Mouse (Mus musculus): ENCODE results near the gene Fgfr2. TPM values are rescaled to one million over a fixed set of nuclear protein-coding genes. Genes with fewer than 3 reads are reported as not detected.

Gene Fgfr2
- polyA plus RNA-seq, 1 experiment, result 3.0 TPM

DNA sequence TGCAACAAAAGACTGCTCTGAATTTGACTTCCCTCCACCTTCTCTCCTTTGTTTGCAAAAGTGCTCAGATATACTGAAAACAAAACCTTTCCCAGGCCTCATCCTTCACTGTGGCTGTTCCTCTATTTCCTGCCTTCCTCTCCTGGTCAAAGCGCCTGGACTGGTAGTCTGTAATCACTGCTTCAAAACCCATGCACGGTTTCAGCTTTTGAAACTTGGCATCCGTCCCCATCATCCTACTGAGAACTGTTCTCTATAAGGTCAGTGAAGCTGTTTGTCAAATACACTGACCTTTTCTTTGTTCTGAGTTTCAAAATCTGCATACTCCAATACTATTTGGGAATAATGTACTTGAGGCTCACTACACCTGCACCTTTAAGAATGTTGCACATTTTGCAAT, 195.9 kb downstream of the Fgfr2 start:
- Histone ChIP-seq H3K36me3 (ENCODE audit: control insufficient read depth, insufficient read depth, low read length) (no peaks in the 10 kb centered on the region), H3K4me1 (ENCODE audit: control insufficient read depth, insufficient read depth, low read length) (no peaks in the 10 kb centered on the region), H3K27me3 (ENCODE audit: control insufficient read depth, insufficient read depth, low read length) (no peaks in the 10 kb centered on the region), H3K27ac (ENCODE audit: control insufficient read depth, insufficient read depth, low read depth, low read length) (no peak overlapping the region), H3K4me3 (ENCODE audit: control insufficient read depth, low read depth, low read length) (no peak overlapping the region)
- TF ChIP-seq CTCF (IDR thresholded peaks at IDR 0.05; ENCODE audit: control insufficient read depth, insufficient read depth, insufficient replicate concordance, low read depth, low read length), result no peak
- no peak for TF ChIP-seq POLR2A (IDR thresholded peaks at IDR 0.05; ENCODE audit: control insufficient read depth, low read depth, low read length)

DNA sequence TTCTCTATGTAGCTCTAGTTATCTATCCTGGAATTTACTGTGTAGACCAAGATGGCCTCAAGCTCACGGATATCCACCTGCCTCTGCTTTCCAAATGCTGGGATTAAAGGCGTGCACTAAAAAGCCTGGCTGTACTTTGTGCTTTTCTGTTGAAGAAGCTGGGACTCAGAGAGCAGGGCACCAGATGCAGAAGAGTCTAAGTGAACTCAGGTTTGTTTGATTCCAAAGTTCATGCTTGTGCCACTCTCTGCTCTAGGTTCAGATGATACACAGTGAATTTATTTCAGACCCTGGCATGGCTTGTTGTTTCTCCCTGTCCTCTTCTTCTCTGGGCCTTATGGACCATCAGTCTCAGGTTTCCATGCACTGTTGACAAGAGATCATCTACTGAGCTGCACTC, 197.9 kb downstream of the Fgfr2 start:
- Histone ChIP-seq H3K36me3 (ENCODE audit: control insufficient read depth, insufficient read depth, low read length) (no peaks in the 10 kb centered on the region), H3K27ac (ENCODE audit: control insufficient read depth, insufficient read depth, low read depth, low read length) (no peak overlapping the region), H3K27me3 (ENCODE audit: control insufficient read depth, insufficient read depth, low read length) (no peaks in the 10 kb centered on the region), H3K4me3 (ENCODE audit: control insufficient read depth, low read depth, low read length) (no peak overlapping the region), H3K4me1 (ENCODE audit: control insufficient read depth, insufficient read depth, low read length) (no peaks in the 10 kb centered on the region)
- TF ChIP-seq POLR2A (IDR thresholded peaks at IDR 0.05; ENCODE audit: control insufficient read depth, low read depth, low read length) (no peak), CTCF (IDR thresholded peaks at IDR 0.05; ENCODE audit: control insufficient read depth, insufficient read depth, insufficient replicate concordance, low read depth, low read length) (no peak)

DNA sequence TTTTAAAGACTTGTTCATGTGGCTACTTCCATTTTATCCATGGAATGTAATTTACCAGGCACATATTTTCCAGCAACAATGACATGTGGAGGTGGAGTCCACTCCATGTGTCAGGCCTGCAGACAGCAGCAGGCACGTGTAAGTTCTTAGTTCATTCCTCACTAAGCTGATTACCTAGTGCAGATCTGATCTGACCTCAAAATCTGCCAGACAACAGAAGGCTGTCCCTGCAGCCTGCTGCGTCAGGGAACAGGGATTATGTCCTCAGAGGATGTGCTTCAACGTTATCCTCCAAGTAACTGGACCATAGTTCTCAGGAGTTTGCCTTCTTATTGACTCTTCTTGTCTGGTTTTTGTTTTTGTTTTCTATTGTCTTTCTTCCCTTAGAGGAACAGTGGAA, 201.2 kb downstream of the Fgfr2 start:
- Histone ChIP-seq H3K4me1 (ENCODE audit: control insufficient read depth, insufficient read depth, low read length) (no peaks in the 10 kb centered on the region), H3K27me3 (ENCODE audit: control insufficient read depth, insufficient read depth, low read length) (no peaks in the 10 kb centered on the region), H3K4me3 (ENCODE audit: control insufficient read depth, low read depth, low read length) (no peak overlapping the region), H3K36me3 (ENCODE audit: control insufficient read depth, insufficient read depth, low read length) (no peaks in the 10 kb centered on the region), H3K27ac (ENCODE audit: control insufficient read depth, insufficient read depth, low read depth, low read length) (no peak overlapping the region)
- TF ChIP-seq CTCF (IDR thresholded peaks at IDR 0.05; ENCODE audit: control insufficient read depth, insufficient read depth, insufficient replicate concordance, low read depth, low read length) (no peak), POLR2A (IDR thresholded peaks at IDR 0.05; ENCODE audit: control insufficient read depth, low read depth, low read length) (no peak)

DNA sequence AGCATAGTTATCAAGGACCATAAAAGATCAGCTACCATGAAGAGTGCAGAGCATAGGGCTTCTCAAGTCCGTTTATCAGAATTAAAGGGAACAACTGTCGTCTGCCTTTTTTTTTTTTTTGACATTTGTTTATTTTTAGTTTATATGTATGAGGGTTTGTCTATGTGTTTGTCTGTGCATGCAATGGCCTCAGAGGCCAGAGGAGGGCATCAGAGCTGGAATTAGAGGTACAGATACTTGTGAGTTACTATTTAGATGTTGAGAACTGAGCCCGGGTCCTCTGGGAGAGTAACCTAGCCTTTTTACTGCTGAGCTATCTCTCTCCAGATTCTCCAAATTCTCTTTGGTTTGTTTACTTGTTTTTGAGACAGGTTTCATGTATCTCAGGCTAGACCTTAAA, 219.4 kb downstream of the Fgfr2 start:
- TF ChIP-seq POLR2A (IDR thresholded peaks at IDR 0.05; ENCODE audit: control insufficient read depth, low read depth, low read length), result no peak
- no peak for TF ChIP-seq CTCF (IDR thresholded peaks at IDR 0.05; ENCODE audit: control insufficient read depth, insufficient read depth, insufficient replicate concordance, low read depth, low read length)
- Histone ChIP-seq H3K4me3 (ENCODE audit: control insufficient read depth, low read depth, low read length) (no peak overlapping the region), H3K27ac (ENCODE audit: control insufficient read depth, insufficient read depth, low read depth, low read length) (no peak overlapping the region), H3K27me3 (ENCODE audit: control insufficient read depth, insufficient read depth, low read length) (no peaks in the 10 kb centered on the region), H3K4me1 (ENCODE audit: control insufficient read depth, insufficient read depth, low read length) (no peaks in the 10 kb centered on the region; the same call in 1 of the 2 replicates), H3K36me3 (ENCODE audit: control insufficient read depth, insufficient read depth, low read length) (no peaks in the 10 kb centered on the region)

DNA sequence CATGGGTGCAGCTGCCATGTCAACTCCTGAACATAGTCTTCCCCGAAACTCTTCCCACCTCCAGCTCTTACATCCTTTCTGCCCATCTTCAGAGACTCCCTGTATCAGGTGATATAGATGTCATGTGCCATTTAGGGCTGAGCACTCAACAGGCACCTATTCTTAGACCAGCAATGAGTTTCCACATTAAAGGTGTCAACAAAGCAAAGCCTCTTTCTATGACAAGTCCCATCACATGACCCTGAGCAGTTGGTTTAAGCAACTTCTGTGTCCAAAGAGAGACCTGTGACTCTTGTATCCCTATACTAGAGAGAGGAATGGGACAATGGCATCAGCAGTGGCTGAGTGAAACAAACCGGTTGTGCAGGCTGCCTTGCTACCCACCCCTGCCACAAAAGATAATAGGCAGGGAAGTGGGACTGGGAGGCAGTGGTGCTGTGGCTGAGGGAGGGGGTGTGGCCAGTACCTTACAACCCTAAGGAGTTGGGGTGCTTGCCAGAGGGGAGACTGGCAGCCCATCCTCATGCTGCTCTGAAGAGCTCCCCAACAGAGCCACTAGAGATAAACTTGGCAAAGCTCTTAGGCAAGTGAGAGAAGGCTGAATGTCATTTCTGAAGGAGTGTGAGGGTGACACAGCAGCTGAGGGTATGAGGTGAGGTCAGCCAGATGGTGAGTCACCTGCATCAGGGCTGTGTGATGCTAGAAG, 222.2 kb downstream of the Fgfr2 start:
- Histone ChIP-seq H3K36me3 (ENCODE audit: control insufficient read depth, insufficient read depth, low read length) (no peaks in the 10 kb centered on the region), H3K4me3 (ENCODE audit: control insufficient read depth, low read depth, low read length) (no peak overlapping the region), H3K27ac (ENCODE audit: control insufficient read depth, insufficient read depth, low read depth, low read length) (no peak overlapping the region), H3K4me1 (ENCODE audit: control insufficient read depth, insufficient read depth, low read length) (peaks cover 5% of the 10 kb centered on the region), H3K27me3 (ENCODE audit: control insufficient read depth, insufficient read depth, low read length) (no peaks in the 10 kb centered on the region)
- TF ChIP-seq CTCF (IDR thresholded peaks at IDR 0.05; ENCODE audit: control insufficient read depth, insufficient read depth, insufficient replicate concordance, low read depth, low read length), result no peak
- no peak for TF ChIP-seq POLR2A (IDR thresholded peaks at IDR 0.05; ENCODE audit: control insufficient read depth, low read depth, low read length)

DNA sequence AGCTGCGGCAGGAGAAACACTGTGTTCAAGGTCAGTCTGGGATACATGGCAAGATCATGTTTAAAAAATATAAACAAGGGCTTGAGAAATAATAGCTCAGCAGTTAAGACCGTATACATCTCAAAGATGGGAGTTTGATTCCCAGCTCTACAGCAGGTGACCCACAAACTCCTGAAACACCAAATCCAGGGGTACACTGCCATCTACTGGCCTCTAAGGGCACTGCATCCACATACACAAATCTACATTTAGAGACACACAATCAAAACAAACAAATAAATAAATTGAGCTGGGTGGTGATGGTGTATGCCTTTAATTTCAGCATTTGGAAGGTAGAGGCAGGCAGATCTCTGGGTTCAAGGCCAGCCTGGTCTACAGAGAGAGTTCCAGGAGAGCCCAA, 224.9 kb downstream of the Fgfr2 start:
- TF ChIP-seq POLR2A (IDR thresholded peaks at IDR 0.05; ENCODE audit: control insufficient read depth, low read depth, low read length) (no peak), CTCF (IDR thresholded peaks at IDR 0.05; ENCODE audit: control insufficient read depth, insufficient read depth, insufficient replicate concordance, low read depth, low read length) (no peak; the same call in 1 of the 2 replicates)
- H3K27ac ChIP-seq (ENCODE audit: control insufficient read depth, insufficient read depth, low read depth, low read length), result no peak overlapping the region
- H3K27me3 ChIP-seq (ENCODE audit: control insufficient read depth, insufficient read depth, low read length), result no peaks in the 10 kb centered on the region
- H3K4me1 ChIP-seq (ENCODE audit: control insufficient read depth, insufficient read depth, low read length), result peaks cover 5% of the 10 kb centered on the region
- no peak overlapping the region for H3K4me3 ChIP-seq (ENCODE audit: control insufficient read depth, low read depth, low read length)
- H3K36me3 ChIP-seq (ENCODE audit: control insufficient read depth, insufficient read depth, low read length), result no peaks in the 10 kb centered on the region

DNA sequence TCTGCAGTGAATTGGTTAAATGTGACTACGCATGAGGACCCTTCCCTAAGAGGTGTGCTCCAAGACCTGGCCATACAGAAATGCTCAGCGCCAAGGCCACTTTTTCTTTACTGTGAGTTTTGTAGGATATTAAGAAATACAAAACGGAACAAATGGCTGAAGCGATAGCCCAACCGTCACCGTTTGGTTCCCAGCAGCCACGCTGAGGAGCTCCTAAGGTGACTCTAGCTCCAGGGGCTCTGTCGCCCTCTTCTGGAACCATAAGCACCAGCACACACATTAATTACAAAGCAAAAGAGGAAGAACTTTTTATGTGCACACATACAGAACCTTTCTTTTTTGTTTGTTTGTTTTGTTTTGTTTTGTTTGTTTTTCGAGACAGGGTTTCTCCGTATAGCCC, 225.9 kb downstream of the Fgfr2 start:
- Histone ChIP-seq H3K36me3 (ENCODE audit: control insufficient read depth, insufficient read depth, low read length) (no peaks in the 10 kb centered on the region), H3K27me3 (ENCODE audit: control insufficient read depth, insufficient read depth, low read length) (no peaks in the 10 kb centered on the region), H3K4me3 (ENCODE audit: control insufficient read depth, low read depth, low read length) (no peak overlapping the region), H3K27ac (ENCODE audit: control insufficient read depth, insufficient read depth, low read depth, low read length) (no peak overlapping the region), H3K4me1 (ENCODE audit: control insufficient read depth, insufficient read depth, low read length) (peaks cover 5% of the 10 kb centered on the region)
- TF ChIP-seq CTCF (IDR thresholded peaks at IDR 0.05; ENCODE audit: control insufficient read depth, insufficient read depth, insufficient replicate concordance, low read depth, low read length) (no peak), POLR2A (IDR thresholded peaks at IDR 0.05; ENCODE audit: control insufficient read depth, low read depth, low read length) (no peak)
